Mouse (Mus musculus) urinary bladder, postnatal 14 days (tissue): ENCODE results near the gene Cgnl1.

Experiments used
- DNase-seq: peaks from one replicate; pipeline ENCODE4 v3.0.0; 2021; ENCODE audit warnings: low spot score

Gene Cgnl1

DNA sequence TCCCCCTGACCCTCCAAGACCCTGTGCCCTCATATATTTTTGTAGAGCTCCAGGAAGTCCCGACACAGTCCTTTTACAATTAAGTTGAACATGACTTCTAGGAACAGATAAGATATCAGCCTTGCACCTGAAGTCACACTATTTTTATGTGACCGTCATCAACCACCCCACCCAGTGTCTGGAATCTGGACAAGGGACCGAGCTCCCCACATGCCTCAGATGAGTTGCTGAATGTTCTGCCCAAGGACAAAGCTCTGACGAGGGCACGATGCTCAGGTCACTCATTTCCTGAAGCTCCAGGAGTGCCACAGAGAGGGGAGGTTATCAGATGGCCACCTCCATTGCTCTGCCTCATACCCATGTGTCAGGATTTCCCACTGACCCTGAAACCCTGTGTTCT is 100.7 kb downstream of the Cgnl1 start:
- DNase-seq, result no peak

DNA sequence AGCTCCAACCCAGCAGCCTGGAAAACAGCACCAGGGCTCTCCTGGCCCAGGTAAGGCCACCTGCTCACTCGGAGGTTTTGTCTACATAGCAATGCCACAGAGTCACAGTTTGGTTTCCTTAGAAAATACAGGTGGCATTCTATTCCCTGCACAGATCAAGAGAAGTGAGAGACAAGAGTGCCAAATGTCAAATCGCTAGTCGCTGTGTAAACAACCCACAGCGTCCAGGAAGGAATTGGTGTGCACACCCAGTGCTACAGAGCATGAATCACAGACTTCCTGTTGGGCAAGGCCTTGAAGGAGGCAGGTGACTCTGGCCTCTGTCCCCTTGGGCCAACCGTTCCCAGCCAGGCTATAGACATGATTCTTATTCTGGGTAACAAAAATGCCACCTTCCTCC is 103.8 kb downstream of the Cgnl1 start:
- DNase-seq, result peak; percentile 66

DNA sequence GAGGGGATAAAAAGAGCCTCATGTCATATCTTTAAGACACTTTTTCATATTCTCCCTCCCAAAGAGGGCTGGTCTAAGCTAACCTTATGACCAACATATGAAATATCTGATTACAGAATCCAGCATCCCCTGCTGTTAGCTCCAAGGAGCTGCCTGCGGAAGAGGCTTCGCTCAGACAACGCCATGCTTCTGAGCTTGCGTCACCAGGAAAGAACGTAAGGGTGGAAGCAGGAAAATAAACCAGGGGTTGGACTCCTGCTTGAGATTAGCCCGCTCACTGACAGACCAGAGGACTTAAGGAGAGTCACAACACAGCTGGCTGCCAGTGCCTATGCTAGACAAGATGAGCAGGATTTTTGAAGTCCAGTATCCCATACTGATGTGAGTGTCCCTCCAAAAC is 105.0 kb downstream of the Cgnl1 start:
- DNase-seq, result peak; percentile 39

DNA sequence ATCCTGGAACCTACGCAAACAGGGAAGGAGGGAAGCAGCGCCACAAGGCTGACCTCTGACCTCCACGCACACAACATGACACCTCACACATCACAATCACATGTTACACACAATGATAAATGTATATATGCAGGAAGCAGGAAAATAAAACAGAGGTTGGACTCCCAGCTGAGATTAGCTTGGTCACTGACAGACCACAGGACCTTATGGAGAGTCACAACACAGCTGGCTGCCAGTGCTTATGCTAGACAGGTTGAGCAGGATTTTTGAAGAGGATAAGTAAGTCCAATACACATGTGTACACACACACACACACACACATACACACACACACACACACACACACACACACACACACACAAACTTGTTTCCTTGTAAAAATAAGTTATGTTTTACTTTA is 105.9 kb downstream of the Cgnl1 start:
- DNase-seq, result peak; percentile 32

DNA sequence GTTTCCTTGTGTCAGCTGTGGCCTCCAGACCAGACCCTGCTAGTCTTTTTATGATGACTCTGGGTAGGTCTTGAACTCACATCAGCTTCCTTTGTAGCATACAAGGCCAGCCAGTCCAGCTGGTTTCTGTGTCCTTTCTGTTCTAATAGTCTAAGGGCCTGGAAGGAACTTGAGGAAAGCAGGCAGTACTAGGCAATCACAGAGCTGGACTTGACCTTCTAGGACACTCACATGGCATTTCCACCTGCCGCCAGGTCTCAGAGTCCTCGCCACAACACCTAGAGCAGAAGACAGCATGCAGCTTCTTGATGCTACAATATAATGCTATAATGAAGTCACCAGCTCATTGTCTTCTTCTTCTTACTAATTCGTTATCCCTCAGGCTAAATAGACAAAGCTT is 106.5 kb downstream of the Cgnl1 start:
- DNase-seq, result no peak

DNA sequence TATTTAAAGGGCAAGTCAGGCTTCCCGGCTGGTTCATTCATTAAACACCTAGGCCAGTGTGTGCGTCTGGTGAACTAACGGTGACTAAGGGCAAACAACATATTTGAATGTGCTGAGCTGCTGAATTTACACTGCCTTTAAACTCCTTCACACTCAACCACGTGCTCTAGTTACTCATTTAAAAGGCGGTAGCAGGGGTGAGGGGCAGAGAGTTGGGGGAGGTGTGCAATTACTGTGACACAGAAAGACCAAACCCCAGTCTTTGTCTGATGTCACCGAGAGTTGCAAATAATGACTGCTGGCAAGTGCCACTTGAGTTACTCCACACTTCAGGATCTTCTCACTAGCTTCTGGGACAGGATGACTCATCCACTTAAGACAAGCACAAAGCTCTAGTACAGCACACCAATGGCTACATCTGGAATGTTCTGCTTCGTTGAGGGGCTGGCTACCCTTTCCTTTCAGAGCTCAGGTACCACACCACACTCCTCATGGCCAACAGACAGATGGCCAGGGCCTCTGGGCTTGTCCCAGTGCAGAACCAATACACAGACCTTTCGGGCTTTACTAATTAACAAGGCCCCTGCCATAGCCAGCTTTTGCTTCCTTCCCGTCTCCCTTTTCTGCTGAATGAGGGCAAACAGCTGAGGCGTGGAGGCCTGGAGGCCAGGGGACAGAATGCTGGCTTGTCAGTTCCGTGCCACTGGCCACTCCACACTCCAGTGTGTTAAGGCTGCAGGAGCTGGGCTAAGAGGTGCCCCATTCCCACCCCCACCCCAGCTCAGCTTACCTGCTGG is 107.8 kb downstream of the Cgnl1 start:
- DNase-seq, result peak; percentile 14

DNA sequence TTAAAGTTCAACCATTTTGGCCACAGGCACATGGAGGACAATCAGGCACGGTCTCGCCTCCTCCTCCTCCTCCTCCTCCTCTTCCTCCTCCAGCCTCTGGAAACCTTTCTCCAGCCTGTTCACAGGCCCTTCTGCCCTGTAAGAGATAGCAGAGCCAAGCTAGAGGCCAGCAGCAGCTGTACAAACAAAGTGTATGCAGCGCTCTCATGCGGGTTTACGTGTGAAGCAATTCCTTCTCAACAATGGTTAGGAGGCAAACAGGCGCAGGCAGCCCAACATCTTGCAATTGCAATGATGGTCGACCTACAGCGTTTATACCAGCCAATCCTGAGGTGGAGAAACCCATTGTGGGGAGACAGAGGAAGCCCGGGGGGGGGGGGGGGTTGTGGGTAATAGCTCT is 110.9 kb downstream of the Cgnl1 start:
- DNase-seq, result no peak

DNA sequence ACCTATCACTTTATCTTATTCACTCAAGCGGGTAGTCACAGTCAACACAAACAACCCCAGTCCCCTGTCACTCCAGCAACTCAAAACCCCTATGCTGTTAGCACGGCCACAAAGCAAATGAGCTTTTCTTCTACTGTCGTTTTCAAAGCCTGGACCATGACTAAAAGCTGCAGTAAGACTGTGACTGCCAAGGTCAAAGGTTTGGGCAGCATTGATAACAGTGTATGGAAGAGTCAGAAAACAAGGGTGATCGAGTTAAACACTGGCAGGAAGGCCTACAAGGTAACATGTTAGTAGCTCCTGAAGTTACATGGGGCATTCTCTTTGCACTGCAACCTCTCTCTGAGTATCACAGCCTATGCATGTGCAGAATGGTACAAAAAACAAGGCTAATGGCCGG is 111.7 kb downstream of the Cgnl1 start:
- DNase-seq, result no peak

DNA sequence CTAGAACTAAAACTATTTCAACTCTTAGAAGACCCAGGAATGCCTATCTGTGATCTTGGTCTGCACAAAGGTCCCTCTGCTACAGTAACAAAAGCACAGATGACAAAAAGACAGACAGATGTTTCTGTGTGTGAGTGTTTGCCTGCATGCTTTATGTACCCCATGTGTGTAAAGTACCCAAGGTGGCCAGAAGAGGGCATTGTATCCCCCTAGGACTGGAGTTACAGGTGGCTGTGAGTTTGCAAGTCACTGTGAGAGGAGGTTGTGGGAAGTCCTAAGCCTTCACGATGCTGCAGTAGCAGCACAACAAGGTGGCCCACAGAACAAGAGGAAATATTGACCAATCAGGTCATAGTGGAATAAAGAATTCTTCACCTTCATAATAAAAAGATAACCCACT is 114.2 kb downstream of the Cgnl1 start:
- no peak for DNase-seq

DNA sequence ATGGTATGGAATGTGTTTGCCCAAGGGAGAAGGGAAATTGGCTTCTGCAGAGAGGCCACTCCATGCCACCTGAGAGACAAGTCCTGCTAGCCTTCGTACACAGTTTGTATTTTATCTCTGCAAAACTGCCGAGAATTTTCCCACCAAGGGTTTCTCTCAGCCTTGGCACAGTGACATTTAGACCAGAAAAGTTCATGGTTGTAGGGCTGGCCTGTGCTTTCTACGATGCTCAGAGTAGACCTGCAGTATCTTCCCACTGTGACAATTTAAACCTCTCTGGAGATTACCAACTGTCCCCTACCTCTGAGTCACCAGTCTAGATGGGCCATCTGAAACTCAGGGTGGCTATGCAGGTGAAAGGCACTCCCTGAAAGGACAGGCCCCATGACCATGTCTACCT is 116.5 kb downstream of the Cgnl1 start:
- no peak for DNase-seq

DNA sequence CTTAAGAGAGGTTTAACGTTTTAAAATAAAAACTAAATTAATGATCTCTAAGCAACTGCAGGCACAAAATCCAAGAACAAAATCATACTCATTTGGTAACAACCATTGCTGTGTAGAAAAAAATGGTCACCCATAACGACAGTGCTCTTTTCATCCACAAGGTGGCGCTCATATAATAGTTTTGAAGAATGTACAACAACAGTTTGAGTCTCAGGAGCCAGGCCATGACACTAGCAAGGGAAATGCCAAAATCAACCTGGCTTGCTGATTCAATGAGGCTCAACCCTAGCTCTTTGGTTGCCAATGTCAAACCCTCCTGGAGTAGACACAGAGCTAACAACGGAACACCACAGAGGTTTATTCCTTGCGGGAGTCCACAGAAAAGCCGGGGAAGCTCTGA is 125.3 kb downstream of the Cgnl1 start:
- DNase-seq, result peak; percentile 81

DNA sequence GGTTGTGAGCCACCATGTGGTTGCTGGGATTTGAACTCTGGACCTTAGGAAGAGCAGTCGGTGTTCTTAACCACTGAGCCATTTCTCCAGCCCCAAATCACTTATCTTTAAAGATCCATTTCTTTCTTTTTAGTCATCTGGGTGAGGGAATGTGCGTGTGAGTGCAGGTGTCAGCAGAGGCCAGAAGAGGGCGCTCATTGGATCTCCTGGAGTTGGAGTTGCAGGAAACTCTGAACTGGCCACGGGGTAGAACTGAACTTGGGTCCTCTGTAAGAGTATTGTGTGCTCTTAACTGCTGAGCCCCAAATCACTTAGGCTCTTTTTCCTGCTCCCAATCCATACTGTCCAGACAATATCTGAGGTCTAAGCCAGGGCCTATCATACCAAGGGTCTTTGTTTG is 127.8 kb downstream of the Cgnl1 start:
- no peak for DNase-seq

DNA sequence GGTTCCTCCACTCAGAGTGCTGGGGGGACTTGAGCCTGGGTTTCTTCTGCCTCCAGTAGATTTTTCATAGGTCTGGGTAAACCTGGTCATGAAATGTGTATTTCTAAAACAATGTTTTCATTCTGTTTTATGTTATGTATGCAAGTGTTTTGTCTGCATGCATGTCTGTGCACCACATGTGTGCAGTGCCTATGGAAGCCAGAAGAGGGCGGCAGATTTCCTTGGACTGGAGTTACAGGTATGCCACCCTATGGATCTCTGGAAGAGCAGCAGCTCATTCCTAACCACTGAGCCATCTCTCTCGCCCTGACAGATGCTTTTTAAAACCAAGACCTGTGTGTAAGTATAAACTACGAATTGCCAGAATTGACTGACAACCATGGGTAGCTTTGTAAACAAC is 129.1 kb downstream of the Cgnl1 start:
- no peak for DNase-seq

DNA sequence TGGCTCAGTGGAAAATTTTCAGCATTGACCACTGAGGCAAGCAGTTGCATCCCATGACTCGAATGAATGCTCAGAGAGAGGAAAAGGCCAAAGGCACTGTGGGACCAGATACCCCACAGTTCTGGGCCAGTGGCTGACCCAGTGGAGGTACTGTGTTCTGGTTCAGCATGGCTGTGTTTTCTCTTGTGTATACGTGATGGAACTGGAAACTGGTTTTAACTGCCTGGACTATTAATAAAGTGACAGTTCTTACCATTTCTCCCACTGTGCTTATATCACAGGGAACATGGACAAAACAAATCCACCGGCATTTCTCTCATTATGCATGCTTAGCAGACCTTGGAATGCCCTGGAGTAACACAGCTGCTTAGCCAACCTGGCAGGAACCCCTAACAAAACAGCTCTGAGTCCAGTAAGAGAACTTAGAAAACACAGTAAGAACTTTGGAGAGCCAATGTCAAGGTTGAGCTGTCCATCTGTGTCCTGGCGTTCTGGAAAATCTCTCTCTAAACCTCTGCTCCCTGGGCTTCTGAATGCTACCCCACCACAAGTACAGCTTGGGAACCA is 131.0 kb downstream of the Cgnl1 start:
- DNase-seq, result no peak

DNA sequence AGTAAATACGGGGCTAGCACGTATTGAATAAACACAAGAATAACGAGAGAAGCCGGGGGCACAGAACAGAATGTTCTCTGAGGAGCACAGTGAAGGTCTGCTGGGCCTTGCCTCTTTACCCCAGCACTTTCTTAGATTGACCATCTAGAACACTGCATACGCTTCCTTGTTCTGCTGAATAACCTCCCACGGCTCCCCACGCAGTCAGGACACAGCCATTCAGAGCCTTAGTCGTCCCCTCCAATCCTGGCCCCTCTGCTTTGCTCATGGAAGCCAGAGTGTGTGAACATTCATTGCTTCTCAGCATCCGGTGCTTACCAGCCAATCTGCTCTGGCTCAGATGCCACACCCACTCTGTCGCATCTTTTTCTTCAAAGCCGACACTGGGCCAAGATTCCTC is 133.2 kb downstream of the Cgnl1 start:
- DNase-seq, result no peak

DNA sequence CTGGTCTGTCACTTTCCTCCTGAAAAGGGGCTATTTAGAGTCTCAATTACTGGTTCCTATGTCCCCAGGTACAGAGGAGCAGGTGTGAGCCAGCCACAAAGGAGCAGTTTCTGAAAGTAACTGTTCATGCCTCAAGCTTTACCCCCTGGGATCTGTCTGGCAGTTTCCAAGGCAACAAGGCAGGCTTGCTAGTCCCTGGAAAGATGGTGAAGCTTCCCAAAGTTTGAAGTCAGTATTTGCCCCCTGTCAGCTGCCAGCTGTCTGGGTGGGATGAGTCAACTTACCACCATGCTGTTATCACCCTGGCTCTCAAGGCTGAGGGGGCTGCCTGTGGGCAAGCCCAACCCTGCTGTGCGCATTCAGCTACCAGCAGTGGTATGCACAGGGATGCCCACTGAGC is 134.5 kb downstream of the Cgnl1 start:
- no peak for DNase-seq

DNA sequence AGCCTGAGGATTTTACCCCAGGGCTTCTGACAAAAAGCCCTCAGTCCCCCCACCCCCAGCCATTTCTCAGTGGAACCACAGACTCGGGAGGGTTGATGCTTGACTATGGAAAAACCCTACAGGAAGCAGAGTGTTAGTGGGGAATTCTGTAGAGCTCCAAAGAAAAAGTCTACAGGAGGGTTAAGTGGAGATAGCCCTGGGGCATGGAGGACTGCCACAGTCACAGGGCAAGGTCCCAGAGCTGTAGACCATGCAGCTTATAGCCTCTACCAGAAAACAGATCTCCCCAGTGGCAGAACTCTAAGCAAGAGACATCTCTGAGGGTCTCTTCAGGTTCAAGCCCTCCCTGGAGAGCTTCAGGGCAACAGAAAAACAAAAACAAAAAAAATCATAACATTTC is 135.8 kb downstream of the Cgnl1 start:
- DNase-seq, result no peak

DNA sequence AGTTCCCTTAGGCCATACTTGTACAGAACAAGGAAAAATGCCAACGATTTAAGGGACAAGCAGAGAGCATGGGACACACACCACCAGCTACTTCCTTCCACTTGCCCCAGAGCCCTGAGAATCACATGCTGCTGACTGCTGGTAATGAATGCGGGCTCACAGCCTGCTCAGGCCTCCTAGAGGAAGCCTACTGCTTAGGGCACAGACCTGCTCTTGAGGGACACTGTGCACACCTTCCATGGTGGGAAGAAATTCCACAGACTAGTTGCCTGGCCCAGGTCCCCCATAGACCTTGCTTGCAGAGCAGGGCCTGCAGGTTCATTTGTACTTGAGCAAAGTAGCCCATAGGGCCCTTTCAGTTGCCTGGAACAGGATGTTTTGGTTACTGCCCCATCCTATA is 136.5 kb downstream of the Cgnl1 start:
- no peak for DNase-seq

DNA sequence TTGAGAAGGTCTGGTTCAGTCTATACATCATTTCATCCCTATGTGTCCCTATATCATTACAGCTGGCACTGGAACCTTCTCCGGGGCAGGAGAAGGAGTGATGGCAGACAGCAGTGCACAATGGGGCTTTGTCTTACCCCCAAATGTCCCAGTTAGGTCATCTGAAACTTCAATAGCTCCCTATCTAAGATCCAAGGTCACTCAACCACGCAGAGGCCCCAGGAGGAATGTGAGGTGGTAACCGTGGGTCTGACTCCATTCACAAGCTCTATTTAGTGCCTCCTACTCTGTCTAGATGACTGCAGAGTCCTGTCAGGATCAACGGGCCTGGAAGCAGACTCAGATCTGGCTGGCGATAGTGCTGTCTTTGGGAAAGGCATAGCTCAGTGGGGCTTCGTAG is 142.5 kb downstream of the Cgnl1 start:
- DNase-seq, result no peak

DNA sequence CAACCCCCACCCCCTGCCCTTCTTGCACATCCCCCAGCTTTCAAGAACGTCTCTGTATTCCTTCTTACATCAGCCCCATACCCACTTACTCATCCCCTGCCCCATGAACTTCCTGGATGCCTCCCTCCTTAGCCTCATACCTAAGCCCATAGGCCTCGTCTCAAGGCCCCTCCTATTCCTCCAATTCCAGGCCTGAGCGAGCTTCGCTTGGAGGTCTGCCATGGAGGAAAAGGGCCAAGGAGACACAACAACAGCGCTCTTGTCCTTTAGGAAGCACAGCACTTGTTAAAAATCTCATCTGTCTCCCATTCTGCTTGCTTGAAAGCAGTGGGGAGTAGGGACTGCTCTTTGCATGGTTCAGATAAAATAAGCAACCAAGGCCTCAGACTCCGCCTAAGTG is 143.1 kb downstream of the Cgnl1 start:
- no peak for DNase-seq

DNA sequence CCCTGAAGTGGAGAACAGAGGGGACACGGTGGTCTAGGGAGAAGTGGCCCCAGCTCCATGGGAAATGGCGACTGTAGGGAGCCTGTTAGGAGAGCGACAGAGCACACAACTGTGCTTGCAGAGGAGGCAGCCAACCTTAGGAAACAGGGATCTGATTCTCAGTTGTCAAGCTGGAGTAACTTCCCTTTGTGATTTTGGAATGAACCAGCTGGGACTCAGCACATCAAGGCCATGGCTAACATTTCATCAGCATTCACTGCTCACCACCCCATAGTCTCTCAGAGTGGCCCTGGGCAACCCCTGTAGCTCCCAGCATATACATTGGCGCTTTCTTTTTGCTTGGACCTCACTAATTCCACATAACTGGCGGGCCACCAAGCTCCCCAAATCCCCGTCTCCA is 145.4 kb downstream of the Cgnl1 start:
- no peak for DNase-seq

DNA sequence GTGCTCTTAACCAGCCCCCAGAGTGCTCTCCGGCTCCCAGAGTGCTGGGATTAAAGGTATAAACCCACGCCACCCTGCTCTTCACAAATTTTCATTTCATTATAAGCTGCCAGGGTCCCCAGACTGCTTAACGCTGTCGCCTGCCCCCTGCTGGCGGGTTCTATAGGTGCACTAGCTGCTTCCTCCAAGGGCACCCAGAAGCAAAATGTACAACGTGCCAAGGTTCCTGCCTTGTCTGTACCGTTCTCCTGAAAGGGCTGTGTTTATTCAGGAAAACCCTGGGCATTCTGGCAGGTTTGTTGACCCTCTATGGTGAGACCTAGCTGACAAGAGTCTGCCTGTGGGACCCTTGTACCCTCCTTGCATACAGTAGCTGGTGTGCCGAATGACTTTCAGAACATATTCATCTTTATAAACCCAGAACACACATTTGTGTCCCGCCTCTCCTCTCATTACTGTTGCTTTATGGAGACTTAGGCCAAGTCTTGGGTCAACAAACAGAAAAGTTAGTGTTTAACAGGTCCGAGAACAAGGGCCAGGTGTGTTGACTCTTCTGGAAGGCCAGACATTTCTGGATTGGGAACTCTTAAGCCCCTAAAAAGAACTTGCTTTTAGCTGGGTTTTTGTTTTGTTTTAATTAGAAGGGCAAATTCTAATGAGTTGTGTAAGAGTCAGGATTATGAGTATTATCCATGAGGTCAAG is 146.5 kb downstream of the Cgnl1 start:
- peak; percentile 75 for DNase-seq

DNA sequence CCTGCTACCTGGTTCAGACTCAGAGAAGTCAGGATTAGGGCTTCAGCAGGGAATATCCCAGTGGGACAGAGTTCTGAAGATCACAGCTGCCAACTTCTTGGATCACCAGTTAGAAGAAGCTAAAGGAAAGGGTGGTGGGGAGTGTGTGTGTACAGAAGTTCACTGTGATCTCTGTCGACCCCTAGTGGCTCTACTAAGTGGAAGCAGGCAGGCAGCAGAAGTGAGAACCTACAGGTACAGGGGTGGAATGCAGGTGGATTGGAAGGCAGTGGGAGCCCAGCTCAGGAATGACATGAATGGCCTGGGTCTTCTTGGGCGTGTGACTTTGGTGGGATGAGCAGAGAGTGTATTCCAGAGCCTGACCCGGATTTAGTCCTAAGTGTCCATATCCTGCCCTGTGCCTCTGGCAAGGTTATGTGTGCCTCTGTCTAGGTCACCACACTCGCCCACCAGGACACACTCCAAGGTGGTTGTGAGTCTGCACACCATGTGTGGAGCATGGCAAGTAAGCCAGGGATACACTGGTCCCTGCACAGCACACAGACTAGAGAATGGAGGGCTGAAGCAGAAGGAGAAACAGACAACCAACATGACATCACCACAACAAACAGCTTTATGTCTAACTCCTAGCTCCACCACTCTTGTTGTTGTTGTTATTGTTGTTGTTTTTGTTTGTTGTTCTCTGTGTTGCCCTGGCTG is 147.4 kb downstream of the Cgnl1 start:
- peak; percentile 44 for DNase-seq
